Mouse (Mus musculus) liver, embryonic 15.5 days (tissue): ENCODE results near the gene Tmem8b. TPM values are rescaled to one million over a fixed set of nuclear protein-coding genes. Genes with fewer than 3 reads are reported as not detected.

Source experiments
- ATAC-seq: fragments of 200-750 bp; cut with Nextera tagmentation; 2 replicates; pipeline ENCODE4 v1.8.0; 2017; ENCODE audit warnings: moderate number of reproducible peaks, mild to moderate bottlenecking, moderate library complexity; ENCODE audit not compliant: insufficient read depth
- H3K27ac ChIP-seq: fragments of 300-500 bp; sonication (generic); replicated peaks from 2 replicates; pipeline ENCODE4 v1.5.1; 2015; ENCODE audit warnings: mild to moderate bottlenecking, inconsistent platforms
- H3K27me3 ChIP-seq: fragments of 300-500 bp; sonication (generic); 2 replicates; pipeline ENCODE4 v1.6.1; 2015; ENCODE audit warnings: mild to moderate bottlenecking, inconsistent platforms
- H3K36me3 ChIP-seq: fragments of 300-500 bp; sonication (generic); replicated peaks from 2 replicates; pipeline ENCODE4 v1.6.1; 2015; ENCODE audit warnings: moderate library complexity, mild to moderate bottlenecking, inconsistent platforms
- H3K4me1 ChIP-seq: fragments of 300-500 bp; sonication (generic); replicated peaks from 2 replicates; pipeline ENCODE4 v1.6.1; 2015; ENCODE audit warnings: inconsistent platforms
- H3K4me2 ChIP-seq: fragments of 300-500 bp; sonication (generic); 2 replicates; pipeline ENCODE4 v1.6.1; 2015; ENCODE audit warnings: moderate library complexity, mild to moderate bottlenecking, inconsistent platforms
- H3K4me3 ChIP-seq: fragments of 300-500 bp; sonication (generic); replicated peaks from 2 replicates; pipeline ENCODE4 v1.5.1; 2015; ENCODE audit warnings: mild to moderate bottlenecking, inconsistent platforms
- H3K9ac ChIP-seq: fragments of 300-500 bp; sonication (generic); 2 replicates; pipeline ENCODE4 v1.6.1; 2015; ENCODE audit warnings: moderate library complexity, mild to moderate bottlenecking, inconsistent platforms
- H3K9me3 ChIP-seq: fragments of 300-500 bp; sonication (generic); replicated peaks from 2 replicates; pipeline ENCODE4 v1.6.1; 2016; ENCODE audit warnings: inconsistent platforms
- WGBS: fragments of 180-500 bp; shearing (Covaris S2); methylation state at CpG from one replicate; pipeline ENCODE4 v1.1.7; 2015; ENCODE audit warnings: mixed read lengths; ENCODE audit not compliant: insufficient replicate concordance; 5-methylcytosine and 5-hydroxymethylcytosine counted together
- polyA plus RNA-seq: library from polyadenylated mRNA; unstranded; fragments of >200 nt; fragmentation: Nextera tagmentation; extraction: Ambion mirVana; gene quantifications from 2 replicates; pipeline ENCODE4 v1.2.1, GENCODE M21; 2015

Tmem8b gene
- polyA plus RNA-seq, 1 experiment from 2014 or later: 0.15 TPM

DNA sequence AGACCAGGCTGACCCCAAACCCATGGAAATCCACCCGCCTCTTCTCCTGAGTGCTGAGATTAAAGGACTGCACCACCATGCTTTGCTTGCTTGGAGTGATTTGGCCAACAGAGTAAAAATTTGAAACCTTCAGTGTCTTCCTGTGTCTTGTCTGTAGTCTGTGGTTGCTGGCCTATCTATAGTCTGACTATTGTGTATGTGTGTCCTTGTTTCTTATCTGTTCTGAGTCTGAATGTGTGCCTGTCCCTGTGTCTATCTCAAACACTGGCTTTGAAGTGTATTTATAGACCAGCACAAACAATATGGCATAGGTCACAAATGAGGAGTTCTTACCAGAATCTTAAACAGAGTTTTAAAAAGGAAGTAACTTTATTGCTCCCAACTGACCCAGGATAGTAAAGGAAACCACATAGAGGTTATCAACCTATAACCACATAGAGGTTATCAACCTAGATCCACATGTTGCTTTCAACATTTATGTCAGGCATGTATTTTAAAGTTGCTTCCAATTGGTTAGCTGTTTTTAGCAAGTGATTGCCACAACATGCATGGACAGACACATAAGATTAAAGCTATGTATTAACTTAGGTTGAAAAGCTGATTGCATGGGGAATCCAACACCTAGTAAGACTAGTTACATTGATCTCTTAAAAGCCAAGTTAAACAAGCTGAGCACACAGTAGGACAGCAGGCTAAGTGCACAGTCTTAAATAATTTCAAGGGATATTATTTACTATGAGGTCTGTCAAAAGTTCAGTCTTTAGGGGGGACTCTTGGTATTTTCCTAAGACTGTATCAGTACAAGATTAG lies 25.9 kb downstream of the Tmem8b start:
- H3K27ac ChIP-seq: no peak overlapping the region
- peaks cover 26% of the 10 kb centered on the region for H3K4me1 ChIP-seq
- no peak overlapping the region for H3K4me3 ChIP-seq
- no peak; the same call in 1 of the 2 replicates for ATAC-seq
- no peak overlapping the region for H3K4me2 ChIP-seq
- H3K9ac ChIP-seq: no peak overlapping the region
- 38% methylated on average over 1 of the region's 1 CpGs for WGBS
- peaks cover 4% of the 10 kb centered on the region; the same call in 1 of the 2 replicates for H3K27me3 ChIP-seq
- H3K9me3 ChIP-seq: no peaks in the 10 kb centered on the region
- H3K36me3 ChIP-seq: no peaks in the 10 kb centered on the region

DNA sequence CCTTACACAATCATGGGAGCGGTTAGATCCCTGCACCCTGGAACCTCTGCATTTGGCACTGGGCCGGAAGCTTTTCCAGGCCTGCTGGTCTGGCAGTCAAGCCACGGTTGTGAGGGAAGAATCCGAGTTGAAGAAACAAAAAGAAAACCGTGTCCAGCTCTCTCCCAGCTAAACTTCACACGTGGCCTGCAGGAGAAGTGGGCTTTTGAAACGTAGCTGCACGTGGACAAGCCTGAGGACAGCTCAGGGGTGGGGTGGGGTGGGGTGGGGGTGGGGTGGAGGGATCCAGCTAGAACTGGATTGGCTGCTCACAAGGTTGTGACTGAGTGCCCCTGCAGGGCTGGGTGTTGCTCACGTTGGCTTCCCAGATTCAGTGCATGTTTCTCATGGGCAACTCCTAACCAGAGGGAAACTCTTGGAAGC lies 26.5 kb downstream of the Tmem8b start:
- peaks cover 26% of the 10 kb centered on the region for H3K4me1 ChIP-seq
- no peak overlapping the region for H3K4me3 ChIP-seq
- H3K36me3 ChIP-seq: no peaks in the 10 kb centered on the region
- H3K27ac ChIP-seq: no peak overlapping the region
- H3K9ac ChIP-seq: no peak overlapping the region
- no peak for ATAC-seq
- H3K27me3 ChIP-seq: peaks cover 4% of the 10 kb centered on the region; the same call in 1 of the 2 replicates
- H3K4me2 ChIP-seq: no peak overlapping the region
- 25% methylated on average over 9 of the region's 9 CpGs for WGBS
- no peaks in the 10 kb centered on the region for H3K9me3 ChIP-seq

DNA sequence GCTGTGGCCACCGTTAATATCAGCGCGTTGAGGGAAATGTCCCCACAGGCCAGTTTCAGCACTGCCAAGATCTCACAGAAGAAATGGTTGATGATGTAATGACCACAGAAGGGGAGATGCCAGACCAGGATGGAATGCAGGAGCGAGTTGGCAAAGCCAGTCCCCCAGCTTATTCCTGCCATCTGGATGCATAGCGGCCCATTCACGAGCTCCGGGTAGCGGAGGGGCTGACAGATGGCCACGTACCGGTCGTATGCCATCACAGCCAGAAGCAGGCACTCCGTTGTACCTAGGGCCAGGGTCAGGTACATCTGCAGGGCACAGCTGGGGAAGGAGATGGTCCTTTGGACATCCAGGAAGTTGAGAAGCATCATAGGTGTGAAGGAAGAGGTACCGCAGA lies 27.8 kb downstream of the Tmem8b start:
- Histone ChIP-seq H3K9me3 (no peaks in the 10 kb centered on the region), H3K4me2 (no peak overlapping the region), H3K4me3 (no peak overlapping the region), H3K27me3 (peaks cover 4% of the 10 kb centered on the region; the same call in 1 of the 2 replicates), H3K9ac (no peak overlapping the region), H3K27ac (no peak overlapping the region), H3K4me1 (peaks cover 26% of the 10 kb centered on the region), H3K36me3 (no peaks in the 10 kb centered on the region)
- ATAC-seq: no peak
- 88% methylated on average over 13 of the region's 13 CpGs for WGBS

DNA sequence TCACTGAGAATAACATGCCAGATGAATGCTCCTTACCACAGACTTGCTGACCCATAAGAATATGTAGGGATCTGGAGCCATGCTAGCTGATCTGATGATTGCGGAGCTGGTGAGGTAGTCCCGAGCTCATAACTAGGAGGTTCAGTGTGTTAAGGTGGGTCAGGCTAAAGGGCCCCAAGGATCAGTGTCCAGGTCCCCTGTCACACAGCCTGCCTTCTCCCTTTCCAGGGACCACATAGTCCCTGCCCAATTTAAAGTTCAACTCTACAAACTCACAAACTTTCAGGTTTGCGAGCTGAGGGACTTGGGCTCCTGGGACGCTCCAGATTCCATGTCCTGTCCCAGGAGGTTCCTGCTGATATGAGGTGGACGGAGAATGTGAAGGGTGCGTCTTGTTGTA lies 31.9 kb downstream of the Tmem8b start, which contains the start of gene Olfr70:
Gene Olfr70, minus strand, starts transcription at position 101 of the 400 bp plus-strand sequence.
- Histone ChIP-seq H3K36me3 (no peaks in the 10 kb centered on the region), H3K4me2 (no peak within 1 kb of the TSS), H3K9ac (no peak within 1 kb of the TSS), H3K27ac (no peak within 1 kb of the TSS), H3K4me1 (peaks cover under 1% of the 10 kb centered on the region; the same call in 1 of the 2 replicates), H3K27me3 (peaks cover 4% of the 10 kb centered on the region; the same call in 1 of the 2 replicates), H3K9me3 (no peaks in the 10 kb centered on the region), H3K4me3 (no peak within 1 kb of the TSS)
- WGBS: 73% methylated on average over 6 of the region's 6 CpGs
- no peak for ATAC-seq

DNA sequence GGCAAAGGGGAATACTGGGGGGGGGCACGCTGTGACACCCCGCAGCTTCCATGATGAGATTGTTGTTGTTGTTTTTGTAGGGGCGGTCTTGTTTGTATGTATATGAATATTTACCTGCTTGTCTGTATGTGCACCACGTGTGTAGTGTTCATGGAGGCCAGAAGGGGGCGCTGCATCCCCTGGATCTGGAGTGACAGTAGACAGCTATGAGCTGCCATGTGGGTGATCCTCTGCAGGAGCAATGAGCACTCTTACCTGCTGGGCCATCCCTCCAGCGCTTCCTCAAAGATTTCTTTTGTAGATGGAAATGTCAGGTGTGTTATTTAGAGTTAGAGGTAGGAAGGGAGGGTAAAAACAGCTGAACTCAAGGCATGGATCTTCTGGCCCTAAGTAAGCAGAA lies 34.7 kb downstream of the Tmem8b start:
- WGBS: 59% methylated on average over 6 of the region's 6 CpGs
- no peak for ATAC-seq
- Histone ChIP-seq H3K4me1 (no peaks in the 10 kb centered on the region), H3K9me3 (no peaks in the 10 kb centered on the region), H3K27ac (no peak overlapping the region), H3K36me3 (no peaks in the 10 kb centered on the region), H3K9ac (no peak overlapping the region), H3K4me3 (no peak overlapping the region), H3K4me2 (no peak overlapping the region), H3K27me3 (peaks cover 12% of the 10 kb centered on the region)

DNA sequence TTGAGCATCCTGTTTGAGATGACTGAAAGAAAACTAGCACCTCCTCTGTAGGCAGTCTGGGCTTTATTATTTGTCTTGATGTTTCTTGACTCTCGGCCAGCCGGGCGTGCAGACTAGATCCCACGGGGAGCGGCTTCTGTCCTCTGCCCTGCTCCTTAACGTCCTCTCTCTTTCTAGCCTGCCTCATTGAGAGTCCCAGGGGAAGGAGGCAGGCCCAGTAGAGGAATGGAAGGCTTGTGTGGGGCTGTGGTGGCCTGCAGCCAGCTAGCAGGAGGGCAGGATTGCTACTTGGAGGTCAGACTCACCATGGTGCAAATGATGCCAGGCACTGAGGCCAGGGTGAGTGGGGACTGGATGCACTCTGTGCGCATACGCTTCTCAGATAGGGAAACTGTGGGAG lies 35.1 kb downstream of the Tmem8b start:
- H3K9me3 ChIP-seq: no peaks in the 10 kb centered on the region
- H3K4me3 ChIP-seq: no peak overlapping the region
- WGBS: 87% methylated on average over 8 of the region's 8 CpGs
- no peak overlapping the region for H3K27ac ChIP-seq
- no peaks in the 10 kb centered on the region for H3K4me1 ChIP-seq
- ATAC-seq: no peak
- H3K36me3 ChIP-seq: no peaks in the 10 kb centered on the region
- no peak overlapping the region for H3K4me2 ChIP-seq
- H3K9ac ChIP-seq: no peak overlapping the region
- peaks cover 9% of the 10 kb centered on the region for H3K27me3 ChIP-seq

DNA sequence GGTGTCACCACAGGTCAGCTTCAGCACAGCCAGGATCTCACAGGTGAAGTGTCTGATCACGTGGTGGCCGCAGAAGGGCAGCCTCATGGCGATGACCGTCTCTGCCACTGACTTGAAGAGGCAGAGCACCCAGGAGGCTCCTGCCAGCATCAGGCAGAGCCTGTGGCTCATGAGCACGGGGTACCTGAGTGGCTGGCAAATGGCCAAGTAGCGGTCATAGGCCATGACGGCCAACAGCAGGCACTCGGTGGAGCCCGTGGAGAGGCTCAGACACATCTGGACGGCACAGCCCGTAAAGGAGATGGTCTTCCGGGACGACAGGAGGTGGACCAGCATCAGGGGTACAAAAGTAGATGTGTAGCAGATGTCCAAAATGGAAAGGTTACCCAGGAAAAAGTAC lies 37.2 kb downstream of the Tmem8b start:
- Histone ChIP-seq H3K27ac (no peak overlapping the region), H3K4me3 (no peak overlapping the region), H3K9me3 (no peaks in the 10 kb centered on the region), H3K27me3 (peaks cover 7% of the 10 kb centered on the region; the same call in 1 of the 2 replicates), H3K4me2 (no peak overlapping the region), H3K4me1 (no peaks in the 10 kb centered on the region), H3K9ac (no peak overlapping the region), H3K36me3 (no peaks in the 10 kb centered on the region)
- 72% methylated on average over 13 of the region's 13 CpGs for WGBS
- ATAC-seq: no peak

DNA sequence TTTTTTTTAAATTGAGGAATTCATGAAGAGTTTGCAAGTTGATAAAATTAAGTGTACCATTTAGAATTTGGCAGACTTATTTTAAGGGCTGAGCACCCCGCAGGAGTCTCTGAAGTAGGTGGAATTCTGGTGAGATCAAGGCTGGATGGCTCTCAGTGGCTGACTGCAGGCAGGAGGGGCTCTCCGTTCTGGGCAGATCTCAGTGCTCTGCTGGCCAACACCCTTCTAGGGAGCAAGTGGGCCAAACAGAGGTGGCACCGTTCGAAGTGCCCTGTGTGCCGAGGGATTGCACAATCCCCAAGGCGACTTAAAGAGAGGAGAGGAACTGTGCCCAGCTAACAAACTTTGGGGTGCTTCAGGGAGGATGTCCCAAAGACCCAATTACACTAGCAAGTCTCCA lies 41.1 kb downstream of the Tmem8b start, which contains the start of gene Olfr71:
Gene Olfr71, minus strand, starts transcription at position 387 of the 400 bp plus-strand sequence.
- Histone ChIP-seq H3K9me3 (no peaks in the 10 kb centered on the region), H3K27me3 (peaks cover 15% of the 10 kb centered on the region), H3K4me1 (no peaks in the 10 kb centered on the region), H3K4me2 (no peak within 1 kb of the TSS), H3K27ac (no peak within 1 kb of the TSS), H3K36me3 (no peaks in the 10 kb centered on the region), H3K9ac (no peak within 1 kb of the TSS), H3K4me3 (no peak within 1 kb of the TSS)
- WGBS: 38% methylated on average over 6 of the region's 6 CpGs
- no peak for ATAC-seq

DNA sequence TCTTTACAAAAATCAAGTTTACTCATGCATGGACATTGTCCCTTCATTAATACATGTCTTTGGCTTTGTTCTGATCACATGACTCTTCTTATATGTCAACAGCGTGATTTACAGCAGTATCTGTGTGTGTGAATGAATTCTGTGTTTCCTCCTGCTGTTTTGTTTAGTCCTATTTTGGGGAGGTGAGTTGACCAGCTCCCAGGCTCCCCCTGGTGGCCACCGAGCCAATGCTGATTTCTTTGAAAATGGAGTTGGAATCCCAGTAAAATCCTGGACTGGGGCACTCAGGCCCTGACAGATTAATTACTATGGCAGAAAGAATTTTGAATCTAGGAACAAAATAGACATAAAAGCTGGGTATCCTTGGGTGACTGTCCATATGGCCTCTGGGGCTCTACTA lies 43.0 kb downstream of the Tmem8b start:
- Histone ChIP-seq H3K36me3 (no peaks in the 10 kb centered on the region), H3K4me3 (no peak overlapping the region), H3K9ac (no peak overlapping the region), H3K4me1 (no peaks in the 10 kb centered on the region), H3K4me2 (no peak overlapping the region), H3K27me3 (peaks cover 19% of the 10 kb centered on the region), H3K27ac (no peak overlapping the region), H3K9me3 (no peaks in the 10 kb centered on the region)
- ATAC-seq: no peak
- WGBS: 0% methylated on average over 2 of the region's 2 CpGs

DNA sequence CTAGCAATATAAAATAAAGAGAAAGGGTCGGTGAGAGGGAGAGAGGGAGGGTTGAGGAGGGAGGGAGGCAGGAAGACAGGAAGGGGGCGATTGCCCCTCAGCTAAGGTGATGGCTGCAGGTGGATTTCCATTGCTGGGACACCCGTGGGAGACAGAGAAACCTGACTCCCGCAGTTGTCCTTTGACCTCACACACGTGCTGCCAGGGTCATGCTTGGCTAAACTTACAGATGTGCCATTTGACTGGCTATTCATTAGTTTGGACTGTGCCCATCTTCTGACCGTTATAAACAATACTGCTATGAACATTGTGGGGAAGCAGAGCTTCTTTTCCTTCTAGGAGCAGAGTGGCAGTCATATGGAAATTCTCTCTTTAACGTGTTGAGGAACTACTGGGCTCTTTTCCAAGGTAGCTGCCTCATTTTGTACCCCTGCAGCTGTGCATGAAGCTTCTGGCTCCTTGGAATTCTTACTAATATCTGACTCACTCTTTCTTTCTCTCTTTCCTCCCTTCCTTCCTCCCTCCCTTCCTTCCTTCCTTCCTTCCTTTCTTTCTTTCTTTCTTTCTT lies 45.0 kb downstream of the Tmem8b start:
- H3K4me2 ChIP-seq: no peak overlapping the region
- H3K4me3 ChIP-seq: no peak overlapping the region
- no peak for ATAC-seq
- H3K27ac ChIP-seq: no peak overlapping the region
- H3K36me3 ChIP-seq: no peaks in the 10 kb centered on the region
- 40% methylated on average over 7 of the region's 7 CpGs for WGBS
- H3K27me3 ChIP-seq: peaks cover 12% of the 10 kb centered on the region
- no peak overlapping the region for H3K9ac ChIP-seq
- no peaks in the 10 kb centered on the region for H3K4me1 ChIP-seq
- no peaks in the 10 kb centered on the region for H3K9me3 ChIP-seq

DNA sequence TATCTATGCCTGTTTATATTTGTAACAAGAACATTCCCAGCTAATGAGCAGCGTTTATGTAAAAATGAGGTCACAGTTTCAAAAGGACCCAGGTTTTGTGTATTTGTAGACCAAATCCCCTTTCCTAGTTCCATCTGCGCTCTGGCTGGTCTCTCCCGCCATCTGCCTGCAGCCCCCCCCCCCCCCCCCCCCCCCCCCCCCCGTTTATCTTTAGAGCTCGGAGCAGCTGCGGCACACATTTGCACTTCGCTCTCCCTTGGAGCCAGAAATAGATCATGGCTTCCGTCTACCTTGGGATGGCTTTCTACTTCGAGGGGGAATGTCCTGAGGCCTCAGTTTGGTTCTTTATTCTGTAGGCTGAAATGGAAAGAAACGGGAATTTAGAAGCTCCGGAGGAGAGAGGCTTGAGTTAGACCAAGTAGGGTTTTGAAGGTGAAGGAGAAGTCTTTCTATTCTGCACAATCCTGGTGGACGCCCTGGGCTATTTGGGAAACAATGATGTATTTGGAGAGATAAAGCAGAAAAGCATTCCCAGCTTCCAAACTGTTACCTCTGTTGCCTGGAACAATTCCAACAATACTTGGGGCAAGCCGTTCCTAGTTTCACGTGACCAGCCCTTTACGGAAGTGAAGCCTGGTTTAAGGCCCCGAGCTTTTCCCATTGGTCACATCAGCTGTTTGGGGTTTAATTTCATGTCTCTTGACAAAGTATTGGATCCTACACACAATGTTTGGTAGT lies 51.9 kb downstream of the Tmem8b start:
- H3K27me3 ChIP-seq: no peaks in the 10 kb centered on the region
- H3K36me3 ChIP-seq: no peaks in the 10 kb centered on the region
- no peaks in the 10 kb centered on the region for H3K4me1 ChIP-seq
- no peak overlapping the region for H3K4me2 ChIP-seq
- H3K9me3 ChIP-seq: no peaks in the 10 kb centered on the region
- no peak for ATAC-seq
- H3K4me3 ChIP-seq: no peak overlapping the region
- H3K9ac ChIP-seq: no peak overlapping the region
- no peak overlapping the region for H3K27ac ChIP-seq
- 55% methylated on average over 13 of the region's 16 CpGs for WGBS
